Mouse (Mus musculus) forebrain, embryonic 16.5 days (tissue): ENCODE measurements at regions not wholly inside any gene's neighbourhood (a gene's known extent, or its start where the extent isn't known, plus 50 kb on each side); places are given as distances from the start of the nearest gene placed in this dataset.

Experiments
- ATAC-seq: fragments of 200-750 bp; cut with Nextera tagmentation; 2 replicates; pipeline ENCODE4 v1.8.0; 2017; ENCODE audit warnings: mild to moderate bottlenecking, moderate library complexity
- H3K27ac ChIP-seq: fragments of 300-500 bp; sonication (generic); 2 replicates; pipeline ENCODE4 v1.5.1; 2014; ENCODE audit warnings: low read length, control low read depth
- H3K27me3 ChIP-seq: fragments of 300-500 bp; sonication (generic); replicated peaks from 2 replicates; pipeline ENCODE4 v1.6.1; 2014; ENCODE audit warnings: low read length; ENCODE audit not compliant: control insufficient read depth, insufficient read depth
- H3K36me3 ChIP-seq: fragments of 300-500 bp; sonication (generic); 2 replicates; pipeline ENCODE4 v1.6.1; 2014; ENCODE audit not compliant: control insufficient read depth, insufficient read depth
- H3K4me1 ChIP-seq: fragments of 300-500 bp; sonication (generic); replicated peaks from 2 replicates; pipeline ENCODE4 v1.6.1; 2014; ENCODE audit warnings: low read length; ENCODE audit not compliant: control insufficient read depth, insufficient read depth
- H3K4me2 ChIP-seq: fragments of 300-500 bp; sonication (generic); 2 replicates; pipeline ENCODE4 v1.6.1; 2014; ENCODE audit warnings: mild to moderate bottlenecking, low read length, control low read depth
- H3K4me3 ChIP-seq: fragments of 300-500 bp; sonication (generic); replicated peaks from 2 replicates; pipeline ENCODE4 v1.5.1; 2014; ENCODE audit warnings: mild to moderate bottlenecking, low read length, control low read depth
- H3K9ac ChIP-seq: fragments of 300-500 bp; sonication (generic); replicated peaks from 2 replicates; pipeline ENCODE4 v1.6.1; 2014; ENCODE audit warnings: low read depth, low read length, control low read depth
- H3K9me3 ChIP-seq: fragments of 300-500 bp; sonication (generic); 2 replicates; pipeline ENCODE4 v1.6.1; 2016; ENCODE audit warnings: low read length; ENCODE audit not compliant: control insufficient read depth
- WGBS: fragments of 180-500 bp; shearing (Covaris S2); extraction: QIAGEN DNeasy Blood & Tissue Kit; methylation state at CpG from one replicate; pipeline ENCODE4 v1.1.7; 2014; 5-methylcytosine and 5-hydroxymethylcytosine counted together

DNA sequence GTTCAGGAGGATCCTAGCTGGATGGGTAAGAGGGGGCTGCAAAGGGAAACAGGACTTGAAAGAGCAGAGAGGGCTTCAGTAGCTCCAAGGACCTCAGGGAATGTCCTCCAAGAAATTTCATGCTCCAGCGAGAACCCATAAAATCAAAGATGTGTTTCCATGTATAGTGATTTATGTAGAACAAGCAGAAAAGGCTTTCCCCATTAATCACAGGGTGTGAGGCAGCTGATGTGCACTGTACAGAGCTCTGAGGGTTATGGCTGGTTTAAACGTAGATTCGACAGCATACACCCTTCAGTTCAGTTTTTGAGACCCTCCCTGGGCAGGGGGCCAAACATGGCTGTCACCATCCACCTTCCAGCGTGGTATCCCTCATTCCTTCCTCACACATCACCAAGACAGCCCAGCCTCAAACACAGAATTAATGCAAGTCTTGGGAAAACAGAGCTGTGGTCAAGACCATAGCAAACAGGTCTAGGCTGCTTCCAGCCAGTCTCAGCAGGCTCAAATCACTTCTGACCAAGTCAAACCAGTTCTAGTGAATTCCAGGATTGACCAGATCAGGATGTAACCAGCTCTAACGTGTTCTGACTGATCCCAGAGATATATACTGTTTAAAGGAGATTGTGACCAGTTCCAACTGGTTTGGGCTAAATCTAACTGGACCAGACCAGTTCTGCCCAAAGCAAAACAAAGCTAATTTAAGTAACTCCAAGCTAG lies 78.9 kb upstream of the Smad3 start:
- Histone ChIP-seq H3K36me3 (no peaks in the 10 kb centered on the region), H3K9me3 (no peaks in the 10 kb centered on the region), H3K9ac (no peak overlapping the region), H3K4me1 (no peaks in the 10 kb centered on the region), H3K4me3 (no peak overlapping the region), H3K27me3 (0 out of 2 replicates have a peak, but pooled peaks cover 3% of the 10 kb centered on the region), H3K4me2 (no peak overlapping the region), H3K27ac (no peak overlapping the region)
- no peak for ATAC-seq
- 60% methylated on average over 5 of the region's 5 CpGs for WGBS

DNA sequence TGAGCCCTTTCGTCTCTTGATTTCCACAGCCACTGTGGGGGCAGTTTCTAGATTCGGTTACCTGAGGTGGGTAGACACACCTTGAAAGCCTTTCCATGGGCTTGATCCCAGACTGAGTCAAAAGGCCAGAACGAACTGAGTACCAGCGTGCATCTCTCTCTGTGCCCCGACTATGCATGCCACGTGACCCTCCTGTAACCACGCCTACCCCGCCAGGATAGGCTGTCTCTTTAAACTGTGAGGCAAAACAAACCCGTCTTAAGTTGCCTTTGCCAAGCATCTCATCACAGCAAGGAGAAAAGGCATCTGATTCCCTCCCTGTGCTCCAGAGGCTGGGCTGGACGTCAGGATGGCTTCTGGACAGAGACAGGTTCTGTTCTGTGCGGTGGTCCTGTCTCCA lies 78.2 kb upstream of the Smad3 start:
- 50% methylated on average over 11 of the region's 11 CpGs for WGBS
- no peak for ATAC-seq
- no peak overlapping the region for H3K27ac ChIP-seq
- no peaks in the 10 kb centered on the region for H3K9me3 ChIP-seq
- no peak overlapping the region for H3K4me2 ChIP-seq
- H3K36me3 ChIP-seq = no peaks in the 10 kb centered on the region
- 0 out of 2 replicates have a peak, but pooled peaks cover 3% of the 10 kb centered on the region for H3K27me3 ChIP-seq
- H3K4me3 ChIP-seq = no peak overlapping the region
- no peaks in the 10 kb centered on the region for H3K4me1 ChIP-seq
- no peak overlapping the region for H3K9ac ChIP-seq

DNA sequence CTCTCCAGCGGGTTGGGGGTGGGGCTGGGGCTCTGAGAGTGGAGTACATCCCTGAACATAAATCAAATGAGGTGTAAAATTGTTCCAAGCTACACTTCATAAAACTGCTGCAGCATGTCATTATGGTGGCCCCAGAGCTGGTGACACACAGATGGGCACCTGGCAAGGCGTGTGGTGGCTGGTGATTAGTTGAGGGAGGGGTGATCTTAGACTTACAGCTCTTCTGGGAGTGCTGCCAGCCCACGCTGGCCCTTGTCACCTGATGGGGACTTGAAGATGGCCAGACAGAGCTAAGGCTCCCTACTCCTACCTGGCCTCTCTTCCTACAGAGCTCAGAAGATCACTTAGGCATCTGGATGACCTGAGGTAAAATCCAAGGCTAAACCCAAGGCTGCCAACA lies 76.6 kb upstream of the Smad3 start:
- 0 out of 2 replicates have a peak, but pooled peaks cover 3% of the 10 kb centered on the region for H3K27me3 ChIP-seq
- no peaks in the 10 kb centered on the region for H3K9me3 ChIP-seq
- H3K9ac ChIP-seq = no peak overlapping the region
- H3K4me2 ChIP-seq = no peak overlapping the region
- 70% methylated on average over 3 of the region's 3 CpGs for WGBS
- no peak overlapping the region for H3K4me3 ChIP-seq
- no peaks in the 10 kb centered on the region for H3K4me1 ChIP-seq
- no peaks in the 10 kb centered on the region for H3K36me3 ChIP-seq
- ATAC-seq = no peak
- no peak overlapping the region for H3K27ac ChIP-seq

DNA sequence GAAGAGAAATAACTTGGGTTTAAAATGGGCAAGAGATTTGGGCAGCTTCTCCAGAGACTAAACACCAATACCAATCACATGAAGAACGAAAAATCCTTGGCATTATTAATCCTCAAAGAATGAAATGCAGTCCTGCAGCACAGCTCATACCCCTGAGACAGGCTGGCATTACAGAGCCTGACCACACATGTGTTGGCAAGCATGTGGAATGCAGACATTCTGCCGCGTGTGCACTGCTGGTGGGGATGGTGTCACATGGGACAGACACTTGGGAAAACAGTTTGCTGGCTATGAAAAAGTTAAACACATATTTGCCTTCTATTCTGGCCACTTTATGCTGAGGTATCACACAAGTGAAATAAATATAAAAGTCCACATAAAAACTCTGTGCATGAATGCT lies 60.4 kb upstream of the Smad3 start:
- no peak for ATAC-seq
- WGBS = 82% methylated on average over 3 of the region's 3 CpGs
- no peak overlapping the region for H3K27ac ChIP-seq

GRCm38 (mm10) chr9:63816540-63816939 lies 58.7 kb upstream of the Smad3 start:
- Histone ChIP-seq H3K27ac (no peak overlapping the region), H3K27me3 (no peaks in the 10 kb centered on the region), H3K9ac (no peak overlapping the region), H3K9me3 (0 out of 2 replicates have a peak, but pooled peaks cover 2% of the 10 kb centered on the region), H3K4me1 (no peaks in the 10 kb centered on the region), H3K4me3 (no peak overlapping the region), H3K4me2 (no peak overlapping the region), H3K36me3 (no peaks in the 10 kb centered on the region)
- WGBS = 63% methylated on average over 2 of the region's 2 CpGs
- ATAC-seq = no peak

More for the DNA sequence above, 60.4 kb upstream of the Smad3 start:
- H3K4me3 ChIP-seq = no peak overlapping the region
- no peak overlapping the region for H3K9ac ChIP-seq
- no peak overlapping the region for H3K4me2 ChIP-seq
- H3K4me1 ChIP-seq = no peaks in the 10 kb centered on the region
- 0 out of 2 replicates have a peak, but pooled peaks cover 2% of the 10 kb centered on the region for H3K9me3 ChIP-seq
- no peaks in the 10 kb centered on the region for H3K27me3 ChIP-seq
- no peaks in the 10 kb centered on the region for H3K36me3 ChIP-seq

GRCm38 (mm10) chr9:63809901-63810587 lies 52.2 kb upstream of the Smad3 start:
- H3K9me3 ChIP-seq = no peaks in the 10 kb centered on the region
- WGBS = 55% methylated on average over 3 of the region's 3 CpGs
- no peak overlapping the region for H3K9ac ChIP-seq
- H3K27me3 ChIP-seq = no peaks in the 10 kb centered on the region
- no peak overlapping the region for H3K4me3 ChIP-seq
- H3K4me1 ChIP-seq = no peaks in the 10 kb centered on the region
- no peak overlapping the region for H3K27ac ChIP-seq
- no peak overlapping the region for H3K4me2 ChIP-seq
- ATAC-seq = no peak
- no peaks in the 10 kb centered on the region for H3K36me3 ChIP-seq
